Mouse (Mus musculus) heart, adult 2 months (tissue): Measurements from ENCODE around the gene Spata45. TPM values are rescaled to one million over a fixed set of nuclear protein-coding genes. Genes with fewer than 3 reads are reported as not detected.
A peak's percentile ranks its signal among the peaks of the same experiment; 100 is the strongest.

Experiments used
- DNase-seq, 2 experiments: peaks; one replicate each; pipeline ENCODE4 v3.0.0; 2021
- H3K27ac ChIP-seq: fragments of 200-600 bp; 2 replicates; pipeline ENCODE4 v1.8.1; 2022
- H3K27me3 ChIP-seq: fragments of 200-500 bp; 2 replicates; pipeline ENCODE4 v1.6.1; 2012; ENCODE audit warnings: mild to moderate bottlenecking, low read length, inconsistent platforms, mixed read lengths; ENCODE audit not compliant: control insufficient read depth, insufficient read depth
- H3K36me3 ChIP-seq: fragments of 200-500 bp; 2 replicates; pipeline ENCODE4 v1.6.1; 2012; ENCODE audit warnings: low read length, inconsistent platforms; ENCODE audit not compliant: control insufficient read depth, insufficient read depth
- H3K4me1 ChIP-seq: fragments of 200-500 bp; 2 replicates; pipeline ENCODE4 v1.6.1; 2011; ENCODE audit warnings: low read length; ENCODE audit not compliant: control insufficient read depth, insufficient read depth
- H3K4me3 ChIP-seq: fragments of 200-600 bp; 2 replicates; pipeline ENCODE4 v1.8.1; 2022
- H3K79me2 ChIP-seq: fragments of 200-500 bp; replicated peaks from 2 replicates; pipeline ENCODE4 v1.6.1; 2012; ENCODE audit warnings: mild to moderate bottlenecking, inconsistent platforms, low read length, moderate library complexity, mixed read lengths; ENCODE audit not compliant: control insufficient read depth, insufficient read depth
- H3K9ac ChIP-seq: fragments of 200-500 bp; 2 replicates; pipeline ENCODE4 v1.6.1; 2012; ENCODE audit warnings: low read depth, mild to moderate bottlenecking, control low read depth, inconsistent platforms, low read length, mixed read lengths
- CTCF ChIP-seq: fragments of 200-600 bp; IDR thresholded peaks from 2 replicates; pipeline ENCODE4 v1.8.1; 2022; ENCODE audit warnings: antibody characterized with exemption, mild to moderate bottlenecking, moderate library complexity
- EP300 ChIP-seq: fragments of 200-500 bp; IDR thresholded peaks from 2 replicates; pipeline ENCODE4 v1.6.1; 2011; ENCODE audit warnings: low read depth, low read length, control low read depth; ENCODE audit not compliant: insufficient read depth
- POLR2A ChIP-seq: fragments of 200-500 bp; IDR thresholded peaks from 2 replicates; pipeline ENCODE4 v1.6.1; 2011; ENCODE audit warnings: mild to moderate bottlenecking, low read depth, low read length, control low read depth; ENCODE audit not compliant: insufficient read depth
- WGBS: fragments of 180-500 bp; shearing (Covaris S2); methylation state at CpG from one replicate; pipeline ENCODE4 v1.1.7; 2018; 5-methylcytosine and 5-hydroxymethylcytosine counted together
- intact Hi-C: fragments of 180-260 bp; cut with DNase I; formaldehyde crosslinking; loops from one replicate; pipeline ENCODE4 v1.15.1; 2025
- polyA plus RNA-seq: library from polyadenylated mRNA; depleted of rRNA; stranded (reverse); fragments of >200 nt; gene quantifications from 2 replicates; pipeline ENCODE4 v1.2.3, GENCODE M21; 2012
- total RNA-seq, 2 experiments: library from RNA; stranded (reverse); gene quantifications; 2 replicates each; pipeline ENCODE4 v1.2.3; 2021

Gene Spata45
- total and polyA plus RNA-seq, 3 experiments = not detected

- H3K27ac ChIP-seq = peak within 1 kb of the TSS; percentile 71
- TF ChIP-seq CTCF (peak; percentile 61), EP300 (0 out of 2 replicates have a peak, but pooled peaks have one; percentile 34), POLR2A (peak; percentile 76)
- peak within 1 kb of the TSS; percentile 83 for H3K4me3 ChIP-seq
- H3K27me3 ChIP-seq = no peaks in the 10 kb centered on the region
- H3K4me1 ChIP-seq = no peaks in the 10 kb centered on the region
- intact Hi-C loops = loop anchor here (1.0 to 10.0 kb wide), 3 partner anchors 37 to 228 kb away; partner anchors contain the start of genes Angel2 and Flvcr1
- under 1% methylated on average over 56 of the region's 56 CpGs for WGBS
- peak within 1 kb of the TSS; percentile 85 for H3K9ac ChIP-seq
- H3K36me3 ChIP-seq = no peaks in the 10 kb centered on the region
- DNase-seq = peak; percentile 91 to 97
- no peaks in the 10 kb centered on the region for H3K79me2 ChIP-seq
These were observed 26.5 kb downstream of the Spata45 start, which contains the start of the genes Tatdn3 and Nsl1 for GRCm38 (mm10) chr1:191062781-191063485. Gene Tatdn3 (minus strand): TSS chr1:191062932. Gene Nsl1 (plus strand): TSS chr1:191063012.

GRCm38 (mm10) chr1:191063700-191064099 lies 27.3 kb downstream of the Spata45 start:
- DNase-seq = no peak
- Histone ChIP-seq H3K4me3 (no peak overlapping the region), H3K27me3 (no peaks in the 10 kb centered on the region), H3K4me1 (no peaks in the 10 kb centered on the region), H3K79me2 (no peaks in the 10 kb centered on the region), H3K27ac (no peak overlapping the region), H3K36me3 (no peaks in the 10 kb centered on the region), H3K9ac (no peak overlapping the region)
- WGBS = 42% methylated on average over 9 of the region's 9 CpGs
- TF ChIP-seq POLR2A = no peak
- intact Hi-C loops = loop anchor here (5.0 to 10.0 kb wide), 2 partner anchors 136 to 229 kb away; partner anchors contain the start of gene Angel2

GRCm38 (mm10) chr1:191064535-191064934 lies 28.1 kb downstream of the Spata45 start:
- H3K36me3 ChIP-seq = no peaks in the 10 kb centered on the region
- 83% methylated on average over 2 of the region's 2 CpGs for WGBS
- no peaks in the 10 kb centered on the region for H3K4me1 ChIP-seq
- H3K27ac ChIP-seq = no peak overlapping the region
- H3K9ac ChIP-seq = no peak overlapping the region
- TF ChIP-seq POLR2A (no peak), EP300 (no peak), CTCF (no peak)
- H3K27me3 ChIP-seq = no peaks in the 10 kb centered on the region
- intact Hi-C loops = loop anchor here (5.0 to 10.0 kb wide), 2 partner anchors 137 to 230 kb away; partner anchors contain the start of gene Angel2
- no peak overlapping the region for H3K4me3 ChIP-seq
- no peaks in the 10 kb centered on the region for H3K79me2 ChIP-seq
- no peak for DNase-seq

- DNase-seq = no peak
- no peaks in the 10 kb centered on the region for H3K27me3 ChIP-seq
- no peak overlapping the region for H3K27ac ChIP-seq
- H3K79me2 ChIP-seq = no peaks in the 10 kb centered on the region
- H3K9ac ChIP-seq = no peak overlapping the region
- H3K4me1 ChIP-seq = no peaks in the 10 kb centered on the region
- 75% methylated on average over 4 of the region's 4 CpGs for WGBS
- no peak for TF ChIP-seq CTCF
- TF ChIP-seq POLR2A = no peak
- no peaks in the 10 kb centered on the region for H3K36me3 ChIP-seq
- intact Hi-C loops = loop anchor here (10.0 kb wide), 1 partner anchor 230 kb away; no protein-coding TSS in a partner anchor
- H3K4me3 ChIP-seq = no peak overlapping the region
These were observed 28.7 kb downstream of the Spata45 start for GRCm38 (mm10) chr1:191065188-191065587.

GRCm38 (mm10) chr1:191068377-191068776 lies 31.9 kb downstream of the Spata45 start:
- Histone ChIP-seq H3K4me3 (no peak overlapping the region), H3K27me3 (no peaks in the 10 kb centered on the region), H3K27ac (no peak overlapping the region), H3K36me3 (no peaks in the 10 kb centered on the region), H3K4me1 (peaks cover 1% of the 10 kb centered on the region; the same call in 1 of the 2 replicates), H3K9ac (no peak overlapping the region), H3K79me2 (no peaks in the 10 kb centered on the region)
- no peak for DNase-seq
- intact Hi-C loops = loop anchor here (10.0 kb wide), 1 partner anchor 234 kb away; no protein-coding TSS in a partner anchor
- WGBS = 69% methylated on average over 5 of the region's 5 CpGs
- TF ChIP-seq CTCF (peak; percentile 36), POLR2A (no peak), EP300 (no peak)

- TF ChIP-seq EP300 (no peak), CTCF (no peak), POLR2A (no peak)
- Histone ChIP-seq H3K27me3 (no peaks in the 10 kb centered on the region), H3K4me1 (peaks cover 1% of the 10 kb centered on the region; the same call in 1 of the 2 replicates), H3K4me3 (no peak overlapping the region), H3K27ac (no peak overlapping the region), H3K79me2 (no peaks in the 10 kb centered on the region), H3K9ac (no peak overlapping the region), H3K36me3 (no peaks in the 10 kb centered on the region)
- 75% methylated on average over 4 of the region's 4 CpGs for WGBS
- no peak for DNase-seq
- intact Hi-C loops = no loop called here
These were observed 33.8 kb downstream of the Spata45 start for GRCm38 (mm10) chr1:191070259-191070658.
